Mouse (Mus musculus) spleen, postnatal 0 days (tissue): ENCODE data around the gene Cd36. TPM values are rescaled to one million over a fixed set of nuclear protein-coding genes. Genes with fewer than 3 reads are reported as not detected.

ENCODE experiments used
- polyA plus RNA-seq: library from polyadenylated mRNA; unstranded; fragments of >200 nt; fragmentation: Nextera tagmentation; extraction: Ambion mirVana; gene quantifications from 2 replicates; pipeline ENCODE4 v1.2.1, GENCODE M21; 2015

Cd36 gene
- polyA plus RNA-seq, result 122 and 146 TPM in 2 replicates

GRCm38 (mm10) chr5:17888598-17888997 is at the start of gene Cd36:
Cd36 (minus strand) TSS chr5:17888801.

Other genes with a start within 250 kb of the Cd36 start
- not detected in 2 replicates for gene Gnat3, start 73.7 kb upstream of the Cd36 start, polyA plus RNA-seq